Mouse (Mus musculus): ENCODE results near the gene Hes7.

Hes7 gene

GRCm38 (mm10) chr11:69120221-69121000 is at the start of gene Hes7:
Gene Hes7, plus strand, starts transcription at chr11:69120404.
- CTCF ChIA-PET, result interaction anchor here (0.6 to 0.7 kb wide), 3 partner anchors 28 to 65 kb away, joined by 3 to 12 read pairs (median 11); no protein-coding TSS in a partner anchor

GRCm38 (mm10) chr11:69070590-69071222 is 49.5 kb upstream of the Hes7 start, which contains the start of gene Tmem107:
Gene Tmem107, plus strand, starts transcription at chr11:69070806.
- CTCF ChIA-PET, result interaction anchor here (1.0 to 1.6 kb wide), 3 partner anchors 17 to 52 kb away, joined by 3 to 4 read pairs (median 3); partner anchors contain the start of gene 9130213A22Rik

- CTCF ChIA-PET, result interaction anchor here (1.6 kb wide), 1 partner anchor 18 kb away, joined by 4 read pairs; no protein-coding TSS in a partner anchor
These were observed 48.9 kb upstream of the Hes7 start for GRCm38 (mm10) chr11:69071262-69071661.

GRCm38 (mm10) chr11:69072234-69072633 is 48.0 kb upstream of the Hes7 start:
- CTCF ChIA-PET, result interaction anchor here (0.6 to 1.6 kb wide), 2 partner anchors 17 to 35 kb away, joined by 4 to 6 read pairs; no protein-coding TSS in a partner anchor

GRCm38 (mm10) chr11:69072666-69073064 is 47.5 kb upstream of the Hes7 start:
- CTCF ChIA-PET, result no interaction called here

- CTCF ChIA-PET, result no interaction called here
These were observed 46.9 kb upstream of the Hes7 start for GRCm38 (mm10) chr11:69073065-69073888.

GRCm38 (mm10) chr11:69073951-69074775 is 46.0 kb upstream of the Hes7 start:
- CTCF ChIA-PET, result no interaction called here

- CTCF ChIA-PET, result interaction anchor here (0.5 kb wide), 1 partner anchor 48 kb away, joined by 3 read pairs; no protein-coding TSS in a partner anchor
These were observed 45.5 kb upstream of the Hes7 start for GRCm38 (mm10) chr11:69074776-69075069.

- CTCF ChIA-PET, result interaction anchor here (0.6 to 0.9 kb wide), 2 partner anchors 9 to 1436 kb away, joined by 3 read pairs; no protein-coding TSS in a partner anchor
These were observed 44.3 kb upstream of the Hes7 start for GRCm38 (mm10) chr11:69075764-69076479.

GRCm38 (mm10) chr11:69076572-69076971 is 43.6 kb upstream of the Hes7 start:
- CTCF ChIA-PET, result interaction anchor here (0.9 kb wide), 1 partner anchor 9 kb away, joined by 3 read pairs; no protein-coding TSS in a partner anchor

- CTCF ChIA-PET, result no interaction called here
These were observed 42.9 kb upstream of the Hes7 start for GRCm38 (mm10) chr11:69077316-69077715.

- CTCF ChIA-PET, result interaction anchor here (0.8 kb wide), 1 partner anchor 10 kb away, joined by 3 read pairs; no protein-coding TSS in a partner anchor
These were observed 42.2 kb upstream of the Hes7 start for GRCm38 (mm10) chr11:69078041-69078440.

- CTCF ChIA-PET, result interaction anchor here (0.6 to 1.9 kb wide), 3 partner anchors 9 to 228 kb away, joined by 3 to 8 read pairs (median 4); partner anchors contain the start of gene Vamp2
These were observed 41.3 kb upstream of the Hes7 start for GRCm38 (mm10) chr11:69078805-69079438.

GRCm38 (mm10) chr11:69080102-69080854 is 39.9 kb upstream of the Hes7 start:
- CTCF ChIA-PET, result interaction anchor here (1.0 to 1.9 kb wide), 2 partner anchors 8 to 12 kb away, joined by 3 to 8 read pairs; partner anchors contain the start of gene Vamp2

- CTCF ChIA-PET, result interaction anchor here (0.7 kb wide), 1 partner anchor 31 kb away, joined by 6 read pairs; no protein-coding TSS in a partner anchor
These were observed 39.4 kb upstream of the Hes7 start for GRCm38 (mm10) chr11:69080855-69081222.

- CTCF ChIA-PET, result interaction anchor here (0.7 kb wide), 1 partner anchor 30 kb away, joined by 6 read pairs; no protein-coding TSS in a partner anchor
These were observed 38.6 kb upstream of the Hes7 start for GRCm38 (mm10) chr11:69081613-69082012.

GRCm38 (mm10) chr11:69085608-69086007 is 34.6 kb upstream of the Hes7 start:
- CTCF ChIA-PET, result no interaction called here

GRCm38 (mm10) chr11:69086390-69086789 is 33.8 kb upstream of the Hes7 start:
- CTCF ChIA-PET, result no interaction called here

- CTCF ChIA-PET, result interaction anchor here (1.5 kb wide), 1 partner anchor 8 kb away, joined by 8 read pairs; no protein-coding TSS in a partner anchor
These were observed 33.1 kb upstream of the Hes7 start for GRCm38 (mm10) chr11:69087082-69087481.

All from spleen, embryonic (tissue).